Mouse (Mus musculus) left cerebral cortex, adult 11 months (tissue): ENCODE data around the gene Zfp976.
A peak's percentile ranks its signal among the peaks of the same experiment; 100 is the strongest.
"Not testable (repeated sequence)": the region's sequence is repeated elsewhere in the genome, so short reads cannot be mapped to it uniquely, and the experiment has no call there.

Experiments
- DNase-seq: peaks from one replicate; pipeline ENCODE4 v3.0.0; 2022; ENCODE audit warnings: low spot score

Zfp976 gene

DNA sequence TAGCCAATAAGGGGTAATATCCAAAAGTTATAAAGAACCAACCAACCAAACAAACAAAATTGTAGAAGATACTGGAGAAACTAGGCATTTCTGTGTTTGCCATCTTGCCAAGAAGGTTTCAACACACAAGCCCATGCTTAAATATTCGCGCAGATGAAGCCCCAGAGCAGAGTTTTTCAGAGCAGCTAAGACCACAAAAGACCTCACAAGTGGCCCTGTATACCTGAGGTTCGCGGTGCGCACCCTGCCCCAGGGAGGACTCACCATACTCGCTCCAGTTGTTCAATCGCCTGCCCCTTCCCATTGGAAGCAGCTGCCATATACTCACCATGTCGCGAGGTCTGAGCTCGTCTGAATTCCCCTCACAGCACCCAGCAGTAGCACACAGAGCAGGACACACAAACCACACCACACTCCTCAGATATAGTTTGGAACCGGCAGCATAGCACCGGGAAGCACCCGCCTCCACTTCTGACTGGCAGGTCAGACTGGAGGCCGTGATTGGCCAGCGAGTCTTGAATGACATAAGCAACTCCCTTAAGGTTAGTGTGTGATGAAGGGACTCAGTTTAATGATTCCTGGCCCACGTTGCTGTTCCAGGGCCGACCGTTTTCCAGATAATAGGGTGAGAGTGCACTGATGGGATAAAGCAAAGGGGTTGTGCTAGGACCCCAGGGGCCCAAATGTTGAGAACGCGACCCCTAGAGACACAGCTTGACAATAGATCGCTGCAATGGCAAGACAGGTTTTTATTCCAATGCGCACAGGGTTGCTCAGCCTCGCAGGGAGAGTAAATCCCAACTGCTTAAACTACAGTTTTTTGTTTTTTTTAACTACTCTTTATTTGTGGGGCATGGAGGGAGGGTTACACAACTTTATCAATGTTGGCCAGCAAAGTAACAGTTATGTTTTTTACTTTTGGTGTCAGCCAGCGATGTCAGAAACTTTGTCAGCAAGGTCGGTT, at the start of gene Zfp976:
Zfp976 (minus strand) TSS at position 437 of the 964 bp plus-strand sequence.
- DNase-seq, result peak; percentile 26

GRCm38 (mm10) chr7:42680081-42680480, 37.7 kb upstream of the Zfp976 start:
- DNase-seq, result not testable (repeated sequence)

DNA sequence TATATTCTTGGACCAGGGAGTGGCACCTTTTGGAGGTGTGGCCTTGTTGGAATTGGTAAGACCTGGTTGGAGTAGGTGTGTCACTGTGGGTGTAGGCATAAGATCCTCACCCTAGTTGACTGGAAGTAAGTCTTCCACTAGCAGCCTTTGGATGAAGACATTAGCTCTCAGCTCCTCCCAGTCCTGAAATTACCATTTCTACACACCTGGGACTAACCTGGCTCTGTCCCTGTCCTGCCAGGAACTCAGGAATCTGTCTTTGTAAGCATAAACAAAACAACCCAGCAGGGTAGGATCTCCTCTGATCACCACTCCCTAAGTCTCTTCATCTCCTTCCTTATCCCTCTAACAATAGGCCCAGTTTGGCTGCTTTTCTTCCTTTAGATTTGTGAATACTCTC, 37.3 kb upstream of the Zfp976 start:
- not testable (repeated sequence) for DNase-seq

GRCm38 (mm10) chr7:42660140-42660539, 17.8 kb upstream of the Zfp976 start:
- not testable (repeated sequence) for DNase-seq

GRCm38 (mm10) chr7:42655211-42655610, 12.8 kb upstream of the Zfp976 start:
- DNase-seq, result not testable (repeated sequence)

- DNase-seq, result not testable (repeated sequence)
Observed at GRCm38 (mm10) chr7:42643120-42643620, 782 bp upstream of the Zfp976 start.

- not testable (repeated sequence) for DNase-seq
Observed at GRCm38 (mm10) chr7:42631031-42631430, 11.4 kb downstream of the Zfp976 start.

GRCm38 (mm10) chr7:42595666-42596065, 46.7 kb downstream of the Zfp976 start:
- DNase-seq, result not testable (repeated sequence)

GRCm38 (mm10) chr7:42592413-42592812, 50.0 kb downstream of the Zfp976 start, which contains the start of gene Zfp977:
Zfp977 (minus strand) TSS chr7:42592547.
- not testable (repeated sequence) for DNase-seq

- not testable (repeated sequence) for DNase-seq
Observed at GRCm38 (mm10) chr7:42591311-42591710, 51.1 kb downstream of the Zfp976 start.

- no peak for DNase-seq
Observed at GRCm38 (mm10) chr7:42578488-42578887, 63.9 kb downstream of the Zfp976 start, which contains the start of gene Gm21028. Gm21028 (minus strand) TSS chr7:42578588.
